Mouse (Mus musculus) lung, postnatal 0 days (tissue): ENCODE data around the gene Tex48. TPM values are rescaled to one million over a fixed set of nuclear protein-coding genes. Genes with fewer than 3 reads are reported as not detected.
A peak's percentile ranks its signal among the peaks of the same experiment; 100 is the strongest.

Source experiments
- ATAC-seq: fragments of 200-750 bp; cut with Nextera tagmentation; 2 replicates; pipeline ENCODE4 v1.8.0; 2017; ENCODE audit warnings: moderate library complexity
- DNase-seq: peaks from one replicate; pipeline ENCODE4 v3.0.0-alpha.2; 2016; ENCODE audit warnings: low spot score
- H3K27ac ChIP-seq: fragments of 300-500 bp; sonication (generic); 2 replicates; pipeline ENCODE4 v1.5.1; 2014; ENCODE audit warnings: antibody characterized with exemption, mild to moderate bottlenecking, low read length, mixed read lengths
- H3K27me3 ChIP-seq: fragments of 300-500 bp; sonication (generic); replicated peaks from 2 replicates; pipeline ENCODE4 v1.6.1; 2014; ENCODE audit warnings: low read length, mixed read lengths; ENCODE audit not compliant: insufficient read depth
- H3K36me3 ChIP-seq: fragments of 300-500 bp; sonication (generic); 2 replicates; pipeline ENCODE4 v1.6.1; 2014; ENCODE audit warnings: low read length, mixed read lengths; ENCODE audit not compliant: insufficient read depth
- H3K4me1 ChIP-seq: fragments of 300-500 bp; sonication (generic); 2 replicates; pipeline ENCODE4 v1.6.1; 2014; ENCODE audit warnings: antibody characterized with exemption, low read depth, low read length, mixed read lengths; ENCODE audit not compliant: insufficient read depth
- H3K4me2 ChIP-seq: fragments of 300-500 bp; sonication (generic); replicated peaks from 2 replicates; pipeline ENCODE4 v1.6.1; 2014; ENCODE audit warnings: low read depth, mild to moderate bottlenecking, low read length, moderate library complexity, mixed read lengths
- H3K4me3 ChIP-seq: fragments of 300-500 bp; sonication (generic); 2 replicates; pipeline ENCODE4 v1.5.1; 2014; ENCODE audit warnings: low read depth, low read length
- H3K9ac ChIP-seq: fragments of 300-500 bp; sonication (generic); replicated peaks from 2 replicates; pipeline ENCODE4 v1.6.1; 2014; ENCODE audit warnings: low read depth, mild to moderate bottlenecking
- H3K9me3 ChIP-seq: fragments of 300-500 bp; sonication (generic); 2 replicates; pipeline ENCODE4 v1.6.1; 2016; ENCODE audit warnings: low read length, mixed read lengths
- CTCF ChIP-seq: IDR thresholded peaks from 2 replicates; pipeline ENCODE4 v1.5.1; 2016; ENCODE audit warnings: antibody characterized with exemption, mild to moderate bottlenecking
- EP300 ChIP-seq: IDR thresholded peaks from 2 replicates; pipeline ENCODE4 v1.6.1; 2016; ENCODE audit warnings: antibody characterized with exemption, mild to moderate bottlenecking, control low read depth
- WGBS: fragments of 180-500 bp; shearing (Covaris S2); extraction: QIAGEN DNeasy Blood & Tissue Kit; methylation state at CpG from one replicate; pipeline ENCODE4 v1.1.7; 2014; 5-methylcytosine and 5-hydroxymethylcytosine counted together
- polyA plus RNA-seq: library from polyadenylated mRNA; unstranded; fragments of >200 nt; fragmentation: Nextera tagmentation; extraction: Ambion mirVana; gene quantifications from 2 replicates; pipeline ENCODE4 v1.2.1, GENCODE M21; 2015

The Tex48 gene
- polyA plus RNA-seq, 1 experiment from 2014 or later = not detected

DNA sequence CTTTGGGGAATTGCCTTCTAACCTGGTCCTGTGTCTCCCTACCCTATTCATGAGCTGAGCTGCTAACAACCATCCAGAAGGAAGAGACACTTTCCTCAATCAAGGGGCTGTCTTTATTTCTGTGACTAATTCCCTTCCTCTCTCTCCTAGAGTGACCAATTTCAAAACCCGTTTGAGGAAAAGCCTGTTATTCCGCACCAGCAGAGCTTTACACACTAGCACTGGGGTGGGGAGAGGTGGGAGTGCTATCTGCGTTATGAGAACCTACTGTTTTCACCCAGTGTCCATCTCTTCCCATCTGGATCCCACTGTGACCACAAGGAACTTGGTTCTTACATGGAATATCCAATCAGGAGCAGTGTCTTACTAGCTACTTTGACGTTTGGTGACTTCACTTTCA lies 36.9 kb upstream of the Tex48 start:
- ATAC-seq (no peak), DNase-seq (no peak)
- TF ChIP-seq CTCF (no peak), EP300 (no peak)
- Histone ChIP-seq H3K9ac (no peak overlapping the region), H3K27me3 (no peaks in the 10 kb centered on the region), H3K4me3 (no peak overlapping the region), H3K36me3 (no peaks in the 10 kb centered on the region), H3K4me1 (no peaks in the 10 kb centered on the region), H3K4me2 (no peak overlapping the region), H3K27ac (no peak overlapping the region), H3K9me3 (no peaks in the 10 kb centered on the region)
- WGBS = 46% methylated on average over 4 of the region's 4 CpGs

- Histone ChIP-seq H3K36me3 (no peaks in the 10 kb centered on the region), H3K27ac (no peak overlapping the region), H3K9ac (no peak overlapping the region), H3K9me3 (no peaks in the 10 kb centered on the region), H3K4me3 (no peak overlapping the region), H3K4me2 (no peak overlapping the region), H3K27me3 (no peaks in the 10 kb centered on the region), H3K4me1 (no peaks in the 10 kb centered on the region)
- no peak for TF ChIP-seq EP300
- peak; percentile 51 for TF ChIP-seq CTCF
- DNase-seq (no peak), ATAC-seq (no peak)
- 80% methylated on average over 1 of the region's 1 CpGs for WGBS
Measured at GRCm38 (mm10) chr4:63654381-63654780, 32.2 kb upstream of the Tex48 start.

GRCm38 (mm10) chr4:63643956-63644726 lies 21.9 kb upstream of the Tex48 start:
- no peaks in the 10 kb centered on the region for H3K27me3 ChIP-seq
- TF ChIP-seq EP300 (no peak), CTCF (no peak)
- H3K4me3 ChIP-seq = no peak overlapping the region
- no peak overlapping the region for H3K9ac ChIP-seq
- no peaks in the 10 kb centered on the region for H3K36me3 ChIP-seq
- H3K27ac ChIP-seq = no peak overlapping the region
- ATAC-seq = no peak
- no peaks in the 10 kb centered on the region for H3K9me3 ChIP-seq
- H3K4me1 ChIP-seq = no peaks in the 10 kb centered on the region
- no peak overlapping the region for H3K4me2 ChIP-seq
- no peak for DNase-seq

- DNase-seq = peak; percentile 76
- TF ChIP-seq CTCF = no peak
- TF ChIP-seq EP300 = peak; percentile 89
- peak; percentile 89 for ATAC-seq
- no peak overlapping the region for H3K27ac ChIP-seq
- no peak overlapping the region for H3K4me3 ChIP-seq
- H3K9ac ChIP-seq = no peak overlapping the region
- H3K9me3 ChIP-seq = no peaks in the 10 kb centered on the region
- no peaks in the 10 kb centered on the region for H3K36me3 ChIP-seq
- H3K4me1 ChIP-seq = no peaks in the 10 kb centered on the region
- no peak overlapping the region for H3K4me2 ChIP-seq
- H3K27me3 ChIP-seq = no peaks in the 10 kb centered on the region
- 28% methylated on average over 2 of the region's 2 CpGs for WGBS
Measured at GRCm38 (mm10) chr4:63639842-63640241, 17.6 kb upstream of the Tex48 start.

- Histone ChIP-seq H3K27ac (no peak overlapping the region), H3K4me1 (no peaks in the 10 kb centered on the region), H3K9me3 (no peaks in the 10 kb centered on the region), H3K9ac (no peak overlapping the region), H3K27me3 (no peaks in the 10 kb centered on the region), H3K4me3 (no peak overlapping the region), H3K4me2 (no peak overlapping the region), H3K36me3 (no peaks in the 10 kb centered on the region)
- DNase-seq (no peak), ATAC-seq (no peak)
- 66% methylated on average over 1 of the region's 1 CpGs for WGBS
- TF ChIP-seq CTCF = no peak
- no peak for TF ChIP-seq EP300
Measured at GRCm38 (mm10) chr4:63638603-63639002, 16.4 kb upstream of the Tex48 start.

GRCm38 (mm10) chr4:63633181-63633580 lies 11.0 kb upstream of the Tex48 start:
- no peak overlapping the region for H3K9ac ChIP-seq
- DNase-seq (no peak), ATAC-seq (no peak)
- no peaks in the 10 kb centered on the region for H3K9me3 ChIP-seq
- WGBS = 81% methylated on average over 2 of the region's 2 CpGs
- H3K4me2 ChIP-seq = no peak overlapping the region
- no peaks in the 10 kb centered on the region for H3K4me1 ChIP-seq
- no peaks in the 10 kb centered on the region for H3K36me3 ChIP-seq
- TF ChIP-seq CTCF (no peak), EP300 (no peak)
- H3K27me3 ChIP-seq = no peaks in the 10 kb centered on the region
- H3K27ac ChIP-seq = no peak overlapping the region
- no peak overlapping the region for H3K4me3 ChIP-seq

- Histone ChIP-seq H3K36me3 (no peaks in the 10 kb centered on the region), H3K27ac (no peak overlapping the region), H3K4me2 (no peak overlapping the region), H3K9me3 (no peaks in the 10 kb centered on the region), H3K4me1 (no peaks in the 10 kb centered on the region), H3K27me3 (no peaks in the 10 kb centered on the region), H3K4me3 (no peak overlapping the region), H3K9ac (no peak overlapping the region)
- no peak for TF ChIP-seq EP300
- 67% methylated on average over 8 of the region's 8 CpGs for WGBS
- ATAC-seq = no peak
- no peak for DNase-seq
Measured at GRCm38 (mm10) chr4:63627111-63627510, 4.9 kb upstream of the Tex48 start.
